Mouse (Mus musculus) cerebellum, postnatal 25 days (tissue): Measurements from ENCODE around the gene Rtl10.
A peak's percentile ranks its signal among the peaks of the same experiment; 100 is the strongest.

Experiments used
- DNase-seq, 2 experiments: peaks; one replicate each; pipeline ENCODE4 v3.0.0; 2021; ENCODE audit warnings: mixed read lengths in 2 of 2

Rtl10 gene

DNA sequence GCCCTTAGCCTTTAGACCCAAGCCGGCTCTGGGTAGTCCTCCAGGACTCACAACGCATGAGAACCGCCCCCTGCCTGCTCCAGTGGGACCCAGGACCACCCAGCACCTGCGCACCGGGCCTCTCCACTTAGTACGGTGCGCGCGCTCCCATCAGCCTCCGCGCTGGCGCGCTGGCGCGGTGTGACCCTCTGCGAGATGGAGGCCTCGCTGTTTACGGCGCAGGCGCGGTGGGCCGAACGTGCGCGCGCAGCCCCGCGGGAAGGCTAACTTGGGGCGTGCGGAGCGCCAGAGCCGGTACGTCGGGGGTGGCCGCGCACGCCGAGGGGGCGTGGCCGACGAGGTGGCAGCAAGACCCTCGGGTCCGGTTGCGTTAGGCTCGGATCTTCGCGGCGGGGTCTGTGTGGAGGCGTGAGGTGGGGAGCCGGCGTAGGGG lies at the start of gene Rtl10, which contains the start of gene Gnb1l:
Rtl10 (plus strand) TSS at position 344 of the 433 bp plus-strand sequence.
Gnb1l (plus strand) TSS at position 156 of the 433 bp plus-strand sequence.
- DNase-seq, result peak; percentile 96 to 98

GRCm38 (mm10) chr16:18449005-18449404 lies 49.7 kb upstream of the Rtl10 start:
- no peak for DNase-seq

- peak; percentile 73 to 81 for DNase-seq
These were observed 47.1 kb upstream of the Rtl10 start for GRCm38 (mm10) chr16:18451486-18452181.

DNA sequence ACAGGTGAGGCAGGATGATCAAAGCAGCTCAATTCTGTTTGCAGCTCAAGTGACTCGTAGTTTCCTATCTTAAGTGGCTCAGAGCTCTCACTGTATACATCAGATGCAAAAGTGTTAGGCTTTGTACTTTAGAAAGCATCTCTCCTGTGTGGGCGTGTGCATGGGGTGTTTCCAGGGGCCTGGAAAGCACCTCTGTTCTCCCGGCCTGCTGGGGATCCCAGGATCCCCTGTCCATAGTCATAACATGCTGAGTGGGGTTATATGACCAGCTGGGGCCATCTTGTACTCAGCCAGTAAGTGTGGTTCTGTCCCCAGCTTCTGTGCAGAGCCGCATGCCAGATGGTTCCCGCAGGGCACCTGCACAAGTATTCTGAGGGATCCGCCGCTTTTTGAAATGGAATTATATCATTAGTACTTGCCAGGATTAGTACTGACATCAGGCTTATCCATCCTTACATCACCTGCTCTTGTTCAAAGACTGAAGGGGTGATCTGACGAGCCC lies 46.3 kb upstream of the Rtl10 start:
- DNase-seq, result peak; percentile 36 to 39

- no peak for DNase-seq
These were observed 44.9 kb upstream of the Rtl10 start for GRCm38 (mm10) chr16:18453846-18454245.

GRCm38 (mm10) chr16:18455407-18455806 lies 43.3 kb upstream of the Rtl10 start:
- DNase-seq, result no peak

DNA sequence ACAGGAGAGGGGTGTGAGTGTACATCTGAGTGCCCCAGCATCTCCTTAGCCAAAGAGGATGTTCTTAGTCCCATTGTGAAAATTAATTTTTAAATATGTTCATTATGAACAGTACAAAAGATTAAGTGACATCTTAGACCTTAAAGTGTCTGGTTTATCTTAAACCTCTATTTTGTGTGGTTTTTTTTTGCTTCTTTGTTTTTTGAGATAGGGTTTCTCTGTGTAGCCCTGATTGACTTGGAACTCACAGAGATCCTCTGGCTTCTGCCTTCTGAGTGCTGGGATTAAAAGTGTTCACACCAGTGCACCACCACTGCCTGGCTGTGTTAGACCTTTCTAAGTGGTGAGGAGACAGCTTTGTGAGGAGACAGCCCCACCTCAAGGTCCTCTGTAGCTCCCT lies 40.0 kb upstream of the Rtl10 start:
- DNase-seq, result no peak

DNA sequence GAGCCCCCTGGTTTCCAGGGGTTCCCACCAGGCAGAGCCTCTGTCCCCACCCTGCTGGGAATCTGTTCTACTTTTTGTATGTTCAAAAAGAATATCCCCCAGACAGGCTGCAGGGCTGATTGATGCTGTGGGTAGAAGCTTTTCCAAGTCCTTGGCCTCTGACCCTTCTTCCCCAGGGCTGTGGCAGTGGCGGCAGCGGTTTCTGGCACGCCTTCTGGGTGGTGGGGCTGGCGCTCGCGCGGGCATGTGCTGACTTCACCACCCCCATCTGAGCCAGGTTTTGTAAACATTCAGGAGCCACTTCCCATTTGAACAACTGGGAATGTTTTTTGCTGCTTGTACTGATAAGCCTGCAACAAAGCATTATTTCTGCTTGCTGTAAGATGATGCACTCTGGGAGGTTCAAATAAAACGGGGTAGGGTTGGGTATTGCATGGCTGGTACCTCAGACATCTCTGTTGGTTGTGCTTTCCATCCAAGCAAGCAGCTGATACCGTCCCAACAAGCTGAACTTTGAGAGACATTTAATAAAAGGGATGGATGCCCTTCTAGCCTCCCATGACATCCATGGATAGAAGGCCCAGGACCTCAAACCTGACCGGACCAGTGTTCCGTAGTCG lies 39.3 kb upstream of the Rtl10 start:
- DNase-seq, result no peak

DNA sequence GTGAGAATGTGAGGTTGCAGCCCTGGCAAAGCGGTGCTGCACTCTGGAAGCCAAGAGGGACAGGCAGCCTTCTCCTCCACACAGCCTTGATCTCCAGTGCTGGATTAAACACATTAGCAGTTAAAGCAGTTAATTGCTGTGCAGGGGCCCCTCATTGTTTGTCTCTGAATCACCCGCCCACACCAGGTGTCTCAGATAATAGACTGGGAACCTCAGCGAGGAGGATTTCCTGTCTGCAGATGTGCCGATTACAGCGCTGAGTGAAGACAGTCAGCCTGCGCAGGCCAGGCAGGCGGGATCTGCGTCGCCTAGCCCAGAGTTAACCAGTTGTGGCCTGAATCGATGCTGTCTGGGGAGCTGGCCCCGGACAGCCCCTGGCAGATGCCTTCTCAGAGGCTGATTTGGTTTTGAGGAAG lies 38.7 kb upstream of the Rtl10 start:
- no peak for DNase-seq

DNA sequence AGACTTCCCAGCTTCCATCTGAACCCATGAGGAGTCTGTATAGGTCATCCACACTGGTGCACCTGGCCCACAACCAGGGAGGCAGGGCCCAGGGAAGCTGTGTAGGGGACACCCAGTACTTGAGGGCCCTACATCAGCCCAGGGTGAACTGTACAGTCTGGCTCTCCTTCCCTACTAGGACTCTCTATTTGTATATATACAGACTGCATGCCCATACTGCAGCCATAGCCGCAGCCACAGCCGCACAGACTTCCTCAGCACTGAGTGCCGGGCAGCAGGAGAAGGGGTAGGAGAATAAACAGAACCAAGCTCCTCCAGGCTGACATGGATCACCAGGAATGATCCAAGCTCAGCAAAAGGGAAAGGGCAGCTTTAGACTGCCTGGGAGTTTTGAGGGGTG lies 37.9 kb upstream of the Rtl10 start:
- DNase-seq, result no peak

DNA sequence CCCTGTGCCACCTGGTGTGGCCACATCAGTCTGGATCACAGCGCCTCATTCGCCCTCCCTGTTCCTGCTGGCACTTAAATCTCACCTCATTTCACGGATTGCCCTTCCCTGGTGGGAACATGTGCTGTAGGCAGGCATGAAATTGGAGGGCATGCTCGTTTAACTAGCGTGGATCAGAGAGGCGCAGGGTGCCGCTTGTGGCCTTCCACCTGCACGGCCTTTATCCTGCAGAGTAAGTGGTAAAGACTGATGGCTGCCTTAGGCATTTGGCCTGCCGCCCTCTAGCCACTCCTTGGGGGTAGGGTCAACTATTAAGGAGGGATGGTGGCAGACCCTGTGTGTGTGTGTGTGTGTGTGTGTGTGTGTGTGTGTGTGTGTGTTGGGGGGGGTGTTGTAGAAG lies 36.7 kb upstream of the Rtl10 start:
- no peak for DNase-seq

- DNase-seq, result no peak
These were observed 36.1 kb upstream of the Rtl10 start for GRCm38 (mm10) chr16:18462598-18462997.

GRCm38 (mm10) chr16:18464271-18464670 lies 34.4 kb upstream of the Rtl10 start:
- DNase-seq, result no peak

DNA sequence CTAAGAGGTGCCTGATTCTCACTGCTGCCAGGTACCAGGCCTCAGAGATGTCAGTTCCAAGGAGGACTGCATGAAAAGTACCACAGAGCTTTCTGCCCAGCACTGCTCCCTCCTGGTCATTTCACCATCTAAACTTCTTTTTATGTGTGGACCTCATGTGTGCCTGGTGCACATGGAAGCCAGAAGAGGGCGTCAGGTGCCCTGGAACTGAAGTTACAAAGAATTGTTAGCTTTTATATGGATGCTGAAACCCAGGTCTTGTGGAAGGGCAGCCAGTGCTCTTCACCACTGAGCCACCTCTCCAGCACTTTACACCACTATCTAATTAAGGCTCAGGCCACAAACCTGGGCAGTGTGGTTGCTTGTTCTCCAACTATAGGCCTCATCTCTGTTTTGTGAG lies 27.9 kb upstream of the Rtl10 start:
- DNase-seq, result no peak

GRCm38 (mm10) chr16:18471381-18471955 lies 27.2 kb upstream of the Rtl10 start:
- no peak for DNase-seq

DNA sequence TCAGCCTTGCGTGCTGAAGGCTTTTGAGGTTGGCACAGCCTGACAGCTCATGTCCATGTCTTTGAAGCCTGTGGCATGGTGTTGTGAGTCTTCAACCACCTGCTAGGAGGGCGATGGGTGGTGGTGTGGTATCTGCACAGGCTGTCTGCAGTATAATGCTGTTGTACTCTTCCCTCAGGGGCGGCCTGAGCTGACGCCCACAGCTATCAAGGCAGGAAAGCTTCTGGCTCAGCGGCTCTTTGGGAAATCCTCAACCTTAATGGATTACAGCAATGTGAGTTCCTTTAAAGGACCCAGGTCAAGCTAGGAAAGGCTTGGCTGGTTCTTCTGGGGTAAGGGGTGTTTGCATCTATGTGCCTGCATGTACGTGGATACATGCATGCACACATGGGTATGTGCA lies 26.7 kb upstream of the Rtl10 start:
- DNase-seq, result no peak

DNA sequence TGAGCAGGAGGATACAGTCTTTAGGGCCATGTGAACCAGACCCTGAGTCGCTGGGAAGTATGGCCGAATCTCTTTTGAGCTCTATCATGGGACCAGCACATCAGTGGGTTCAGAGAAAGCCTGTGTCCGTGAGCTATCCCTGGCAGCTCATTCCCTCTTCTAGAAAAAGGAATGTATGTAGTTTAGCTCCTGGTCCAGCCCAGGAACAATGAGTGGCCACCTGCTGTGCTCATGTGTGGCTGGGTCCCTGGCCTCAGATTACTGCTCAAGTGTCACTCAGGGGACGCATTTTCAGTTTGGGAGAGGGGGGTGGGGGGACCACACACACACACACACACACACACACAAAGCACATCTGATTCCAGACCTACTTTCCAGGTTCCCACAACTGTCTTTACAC lies 26.3 kb upstream of the Rtl10 start:
- no peak for DNase-seq

- DNase-seq, result no peak
These were observed 25.7 kb upstream of the Rtl10 start for GRCm38 (mm10) chr16:18472976-18473375.

DNA sequence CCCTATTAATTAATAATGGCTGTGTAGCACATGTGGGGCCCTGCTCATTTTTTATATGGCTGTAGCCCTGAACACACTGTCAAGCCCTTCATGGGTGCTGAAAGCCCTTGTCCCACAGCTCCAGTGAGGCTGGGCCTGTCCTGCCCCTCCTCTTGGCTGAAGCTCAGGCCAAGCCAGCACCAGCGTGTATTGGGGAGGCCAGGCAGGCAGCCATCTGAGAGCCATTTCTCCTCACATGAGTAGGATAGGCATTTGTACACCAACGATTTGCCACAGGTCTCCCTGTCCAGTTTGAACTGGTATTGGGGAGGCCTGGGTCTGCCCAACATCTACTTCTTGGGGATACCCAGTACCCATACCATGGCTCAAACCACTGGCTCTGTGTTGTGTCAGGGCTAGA lies 24.7 kb upstream of the Rtl10 start:
- no peak for DNase-seq

DNA sequence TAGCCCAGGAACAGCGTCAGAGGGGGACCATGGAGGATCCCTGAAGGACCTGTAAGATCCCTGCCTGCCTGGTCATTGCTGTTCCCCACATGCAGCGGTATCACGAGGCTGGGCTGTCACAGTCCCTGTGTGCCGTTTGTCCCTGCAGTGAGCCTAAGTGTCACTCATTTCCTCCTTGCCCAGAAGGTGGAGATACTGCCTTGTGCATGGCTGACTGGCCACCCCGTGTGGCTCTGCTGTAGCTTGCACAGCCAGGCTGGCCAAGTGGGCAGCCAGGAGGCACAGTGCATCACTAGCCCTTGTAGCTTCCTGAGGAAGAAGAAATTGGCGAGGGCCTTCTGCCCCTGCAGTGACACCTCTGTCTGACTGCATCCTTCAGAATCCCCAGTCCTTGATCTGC lies 20.7 kb upstream of the Rtl10 start:
- DNase-seq, result no peak

DNA sequence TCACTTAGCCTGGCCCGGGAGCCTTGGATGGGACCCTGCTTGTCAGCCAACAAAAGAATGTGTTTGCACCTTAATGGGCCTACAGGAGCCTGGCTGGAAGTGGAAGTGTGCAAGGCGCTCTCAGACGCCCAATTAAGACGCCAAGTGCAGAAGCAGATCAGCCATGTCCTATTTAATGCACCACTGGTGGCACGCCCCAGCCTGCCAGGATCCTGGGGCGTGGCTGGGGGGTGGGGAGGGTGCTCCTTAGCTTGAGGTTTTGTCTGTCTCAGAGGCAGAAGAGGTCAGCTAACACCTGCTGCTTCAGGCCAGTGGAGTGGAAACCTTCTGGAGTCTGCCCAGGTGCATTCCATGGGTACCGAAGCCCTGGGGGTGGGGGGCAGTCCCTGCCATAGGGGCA lies 19.0 kb upstream of the Rtl10 start:
- no peak for DNase-seq

DNA sequence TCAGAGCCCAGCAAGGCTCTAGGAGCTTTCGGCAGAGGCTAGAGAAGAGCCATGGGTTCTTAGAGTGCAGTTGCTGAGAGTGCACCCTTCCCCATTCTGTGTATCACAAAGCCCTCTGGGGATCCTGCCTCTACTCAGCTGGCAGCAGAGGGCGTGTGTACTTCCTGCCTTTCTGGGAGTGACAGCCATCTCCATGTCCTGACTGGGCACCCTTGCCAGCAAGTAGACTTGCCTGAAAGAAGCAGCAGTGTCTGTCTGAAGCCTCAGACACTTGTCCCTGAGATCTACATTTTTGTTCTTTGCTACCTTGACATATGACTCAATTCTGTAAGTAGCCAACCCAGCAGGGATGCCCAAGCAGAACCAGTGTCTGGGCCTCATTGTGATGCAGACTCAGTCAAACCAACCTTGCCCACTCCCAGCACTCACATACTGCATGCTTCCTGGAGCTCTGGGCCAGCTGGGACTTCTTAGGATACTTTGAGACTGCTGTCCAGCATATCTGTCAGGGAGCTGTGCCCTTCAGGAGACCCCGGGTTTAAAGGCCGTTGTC lies 17.7 kb upstream of the Rtl10 start:
- DNase-seq, result no peak

DNA sequence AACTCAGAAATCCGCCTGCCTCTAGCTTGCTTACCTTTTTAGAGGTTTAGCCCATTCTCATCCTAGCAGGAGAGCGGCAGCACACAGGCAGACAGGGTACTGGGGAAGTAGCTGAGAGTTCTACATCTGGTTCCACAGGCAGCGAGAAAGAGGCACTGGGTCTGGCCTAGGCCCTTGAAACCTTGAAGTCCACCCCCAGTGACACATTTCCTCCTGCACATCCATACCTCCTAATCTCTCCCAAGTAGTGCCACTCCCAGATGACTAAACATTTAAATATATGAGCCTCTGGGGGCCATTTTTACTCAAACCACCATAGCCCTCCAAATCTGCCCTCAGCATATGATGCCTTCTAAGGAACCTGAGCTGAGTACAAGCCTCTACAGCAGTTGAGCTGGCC lies 16.3 kb upstream of the Rtl10 start:
- DNase-seq, result no peak

- no peak for DNase-seq
These were observed 14.9 kb upstream of the Rtl10 start for GRCm38 (mm10) chr16:18483839-18484238.
